Mouse (Mus musculus): Measurements from ENCODE around the gene Polr2i. TPM values are rescaled to one million over a fixed set of nuclear protein-coding genes. Genes with fewer than 3 reads are reported as not detected.
A peak's percentile ranks its signal among the peaks of the same experiment; 100 is the strongest.

Gene Polr2i
- polyA plus RNA-seq, 1 experiment from 2014 or later: 79.5 TPM

GRCm38 (mm10) chr7:30279536-30279935, 47.8 kb downstream of the Polr2i start:
- Histone ChIP-seq H3K27ac (peak overlapping the region; percentile 97), H3K9ac (peak overlapping the region; percentile 81), H3K27me3 (replicated peaks) (no peaks in the 10 kb centered on the region), H3K9me3 (replicated peaks) (no peaks in the 10 kb centered on the region), H3K4me1 (peaks cover 44% of the 10 kb centered on the region), H3K4me3 (peak overlapping the region; percentile 84), H3K36me3 (peaks cover 13% of the 10 kb centered on the region), H3K4me2 (peak overlapping the region; percentile 94)
- peak; percentile 60 for ATAC-seq
- 0% methylated on average over 6 of the region's 6 CpGs for WGBS (ENCODE audit: insufficient replicate concordance)

DNA sequence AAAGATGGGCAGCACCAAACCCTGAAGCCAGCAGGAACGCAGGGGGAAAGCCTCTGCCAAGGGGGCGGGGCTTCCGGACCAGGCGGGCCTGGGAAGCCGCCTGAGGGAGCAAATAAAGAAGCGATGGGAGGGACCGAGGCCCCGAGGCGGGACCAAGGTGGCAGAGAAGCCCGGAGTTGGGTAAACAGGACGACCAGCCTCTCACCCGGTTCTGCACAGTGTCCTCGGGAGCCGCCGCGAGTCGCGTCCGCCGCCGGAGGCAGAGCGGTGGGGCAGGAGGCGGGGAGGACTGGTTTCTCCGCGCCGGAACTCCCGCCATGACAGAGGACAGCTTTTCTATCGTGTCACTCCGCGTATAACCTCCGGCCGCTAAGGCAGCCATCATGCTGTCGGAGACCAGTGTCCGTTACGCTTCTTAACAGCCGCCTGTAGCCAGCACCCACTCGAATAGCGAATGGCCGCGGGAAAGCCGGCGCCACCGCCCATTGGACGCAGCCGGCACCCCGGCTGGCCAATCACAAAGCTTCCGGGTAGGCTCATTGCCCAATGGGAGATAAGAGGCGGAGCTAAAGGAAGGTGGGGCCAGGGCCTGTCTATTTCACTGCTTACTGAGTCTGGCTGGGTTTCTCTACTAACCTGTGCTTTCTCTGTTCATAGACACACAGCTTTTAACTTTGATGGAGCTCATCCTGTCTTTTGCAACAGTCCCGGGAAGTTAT, 48.4 kb downstream of the Polr2i start, which contains the start of the genes Thap8 and Wdr62:
Gene Thap8 (plus strand): TSS at position 144 of the 719 bp plus-strand sequence.
Gene Wdr62 (minus strand): TSS at position 469 of the 719 bp plus-strand sequence.
- peaks cover 8% of the 10 kb centered on the region for H3K36me3 ChIP-seq

GRCm38 (mm10) chr7:30280670-30281138, 49.0 kb downstream of the Polr2i start:
- ATAC-seq: peak; percentile 56
- H3K9me3 ChIP-seq (replicated peaks): no peaks in the 10 kb centered on the region
- peak overlapping the region; percentile 84 for H3K4me3 ChIP-seq
- H3K4me1 ChIP-seq: peaks cover 40% of the 10 kb centered on the region
- peaks cover 5% of the 10 kb centered on the region; the same call in 1 of the 2 replicates for H3K27me3 ChIP-seq (replicated peaks)
- WGBS (ENCODE audit: insufficient replicate concordance): under 1% methylated on average over 20 of the region's 20 CpGs
- H3K36me3 ChIP-seq: 0 out of 2 replicates have a peak, but pooled peaks cover 6% of the 10 kb centered on the region
- H3K9ac ChIP-seq: peak overlapping the region; percentile 62
- peak overlapping the region; percentile 97 for H3K27ac ChIP-seq
- H3K4me2 ChIP-seq: peak overlapping the region; percentile 94

More for the DNA sequence above, 48.4 kb downstream of the Polr2i start, which contains the start of the genes Thap8 and Wdr62:
- no peaks in the 10 kb centered on the region for H3K27me3 ChIP-seq (replicated peaks)
- ATAC-seq: peak; percentile 93
- H3K4me1 ChIP-seq: peaks cover 40% of the 10 kb centered on the region
- H3K4me2 ChIP-seq: peak within 1 kb of the TSS; percentile 94
- peak within 1 kb of the TSS; percentile 97 for H3K27ac ChIP-seq
- WGBS (ENCODE audit: insufficient replicate concordance): under 1% methylated on average over 49 of the region's 49 CpGs
- H3K9me3 ChIP-seq (replicated peaks): no peaks in the 10 kb centered on the region
- peak within 1 kb of the TSS; percentile 81 for H3K9ac ChIP-seq
- peak within 1 kb of the TSS; percentile 84 for H3K4me3 ChIP-seq

DNA sequence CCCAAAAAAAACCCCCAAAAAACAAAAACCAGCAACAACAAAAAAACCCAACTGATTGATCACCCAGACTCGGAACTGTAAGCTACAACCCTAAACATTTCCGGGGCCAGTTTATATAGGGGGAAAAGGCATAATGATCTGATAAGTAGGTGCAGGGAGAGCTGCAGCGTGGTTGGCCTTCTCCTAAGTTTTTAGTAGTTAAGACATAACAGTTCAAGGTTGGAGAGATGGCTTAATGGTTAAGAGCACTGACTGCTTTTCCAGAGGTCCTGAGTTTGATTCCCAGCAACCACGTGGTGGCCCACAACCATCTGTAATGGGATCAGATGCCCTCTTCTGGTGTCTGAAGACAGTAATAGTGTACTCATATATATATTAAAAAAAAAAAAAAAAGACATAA, 49.8 kb downstream of the Polr2i start:
- ATAC-seq: no peak
- WGBS (ENCODE audit: insufficient replicate concordance): 68% methylated on average over 4 of the region's 4 CpGs
- peak overlapping the region; percentile 94 for H3K4me2 ChIP-seq
- H3K4me1 ChIP-seq: peaks cover 40% of the 10 kb centered on the region
- H3K9ac ChIP-seq: no peak overlapping the region
- peaks cover 13% of the 10 kb centered on the region for H3K27me3 ChIP-seq (replicated peaks)
- 0 out of 2 replicates have a peak, but pooled peaks cover 6% of the 10 kb centered on the region for H3K36me3 ChIP-seq
- no peak overlapping the region for H3K27ac ChIP-seq
- no peaks in the 10 kb centered on the region for H3K9me3 ChIP-seq (replicated peaks)
- no peak overlapping the region for H3K4me3 ChIP-seq

- WGBS (ENCODE audit: insufficient replicate concordance): 63% methylated on average over 7 of the region's 7 CpGs
- Histone ChIP-seq H3K36me3 (no peaks in the 10 kb centered on the region), H3K27ac (no peak overlapping the region), H3K4me1 (peaks cover 33% of the 10 kb centered on the region), H3K9ac (no peak overlapping the region), H3K4me2 (no peak overlapping the region), H3K9me3 (replicated peaks) (no peaks in the 10 kb centered on the region), H3K27me3 (replicated peaks) (peaks cover 23% of the 10 kb centered on the region), H3K4me3 (no peak overlapping the region)
- no peak for ATAC-seq
Observed at GRCm38 (mm10) chr7:30282740-30283139, 51.0 kb downstream of the Polr2i start.

Other genes with a start within 250 kb of the Polr2i start
- 13.4 and 14.2 TPM in 2 replicates for gene Zfp568, start 248.0 kb upstream of the Polr2i start, polyA plus RNA-seq (2016; fragmentation: Nextera tagmentation; extraction: Ambion mirVana)
- gene Zfp14, start 180.6 kb upstream of the Polr2i start, polyA plus RNA-seq (2016; fragmentation: Nextera tagmentation; extraction: Ambion mirVana): 0.60 and 0.87 TPM in 2 replicates
- gene Zfp82, start 159.0 kb upstream of the Polr2i start, polyA plus RNA-seq (2016; fragmentation: Nextera tagmentation; extraction: Ambion mirVana): 1.8 and 2.0 TPM in 2 replicates
- 0.41 and 0.99 TPM in 2 replicates for gene Gm26920, start 141.5 kb upstream of the Polr2i start, polyA plus RNA-seq (2016; fragmentation: Nextera tagmentation; extraction: Ambion mirVana)
- gene Zfp566, start 141.4 kb upstream of the Polr2i start, polyA plus RNA-seq (2016; fragmentation: Nextera tagmentation; extraction: Ambion mirVana): 3.0 and 3.3 TPM in 2 replicates
- 22.6 and 24.3 TPM in 2 replicates for gene Zfp260, start 137.2 kb upstream of the Polr2i start, polyA plus RNA-seq (2016; fragmentation: Nextera tagmentation; extraction: Ambion mirVana)
- 2.5 and 3.0 TPM in 2 replicates for gene Zfp382, start 110.0 kb upstream of the Polr2i start, polyA plus RNA-seq (2016; fragmentation: Nextera tagmentation; extraction: Ambion mirVana)
- gene Zfp146, start 62.2 kb upstream of the Polr2i start, polyA plus RNA-seq (2016; fragmentation: Nextera tagmentation; extraction: Ambion mirVana): 6.8 and 6.9 TPM in 2 replicates
- gene Cox7a1, start 47.8 kb upstream of the Polr2i start, polyA plus RNA-seq (2016; fragmentation: Nextera tagmentation; extraction: Ambion mirVana): 4.4 and 6.2 TPM in 2 replicates
- gene Capns1, start 33.1 kb upstream of the Polr2i start, polyA plus RNA-seq (2016; fragmentation: Nextera tagmentation; extraction: Ambion mirVana): 42.6 and 49.2 TPM in 2 replicates
- 75.0 and 77.3 TPM in 2 replicates for gene Tbcb, start 324 bp downstream of the Polr2i start, polyA plus RNA-seq (2016; fragmentation: Nextera tagmentation; extraction: Ambion mirVana)
- gene Ovol3, start 3.8 kb downstream of the Polr2i start, polyA plus RNA-seq (2016; fragmentation: Nextera tagmentation; extraction: Ambion mirVana): not detected in 2 replicates
- gene Thap8, start 48.1 kb downstream of the Polr2i start, polyA plus RNA-seq (2016; fragmentation: Nextera tagmentation; extraction: Ambion mirVana): 0.28 TPM in 1 of 2 replicates, not detected in the other
- 11.5 and 11.9 TPM in 2 replicates for gene Wdr62, start 48.5 kb downstream of the Polr2i start, polyA plus RNA-seq (2016; fragmentation: Nextera tagmentation; extraction: Ambion mirVana)
- gene Clip3, start 59.8 kb downstream of the Polr2i start, polyA plus RNA-seq (2016; fragmentation: Nextera tagmentation; extraction: Ambion mirVana): 3.2 and 4.8 TPM in 2 replicates
- gene Alkbh6, start 76.8 kb downstream of the Polr2i start, polyA plus RNA-seq (2016; fragmentation: Nextera tagmentation; extraction: Ambion mirVana): 24.2 and 24.5 TPM in 2 replicates
- gene Syne4, start 82.9 kb downstream of the Polr2i start, polyA plus RNA-seq (2016; fragmentation: Nextera tagmentation; extraction: Ambion mirVana): 11.7 and 12.1 TPM in 2 replicates
- 2.3 and 2.9 TPM in 2 replicates for gene E130208F15Rik, start 89.8 kb downstream of the Polr2i start, polyA plus RNA-seq (2016; fragmentation: Nextera tagmentation; extraction: Ambion mirVana)
- gene Sdhaf1, start 91.9 kb downstream of the Polr2i start, polyA plus RNA-seq (2016; fragmentation: Nextera tagmentation; extraction: Ambion mirVana): 8.1 and 8.2 TPM in 2 replicates
- 1.9 and 2.1 TPM in 2 replicates for gene Lrfn3, start 130.8 kb downstream of the Polr2i start, polyA plus RNA-seq (2016; fragmentation: Nextera tagmentation; extraction: Ambion mirVana)
- gene Tyrobp, start 181.8 kb downstream of the Polr2i start, polyA plus RNA-seq (2016; fragmentation: Nextera tagmentation; extraction: Ambion mirVana): 51.1 and 52.7 TPM in 2 replicates
- 3.0 and 4.1 TPM in 2 replicates for gene Hcst, start 187.9 kb downstream of the Polr2i start, polyA plus RNA-seq (2016; fragmentation: Nextera tagmentation; extraction: Ambion mirVana)
- gene Nfkbid, start 189.8 kb downstream of the Polr2i start, polyA plus RNA-seq (2016; fragmentation: Nextera tagmentation; extraction: Ambion mirVana): 1.5 and 2.1 TPM in 2 replicates
- 7.5 and 8.2 TPM in 2 replicates for gene Aplp1, start 213.6 kb downstream of the Polr2i start, polyA plus RNA-seq (2016; fragmentation: Nextera tagmentation; extraction: Ambion mirVana)
- 0.05 and 0.17 TPM in 2 replicates for gene Kirrel2, start 225.7 kb downstream of the Polr2i start, polyA plus RNA-seq (2016; fragmentation: Nextera tagmentation; extraction: Ambion mirVana)
- 0.14 and 0.18 TPM in 2 replicates for gene Nphs1, start 226.4 kb downstream of the Polr2i start, polyA plus RNA-seq (2016; fragmentation: Nextera tagmentation; extraction: Ambion mirVana)

Data from liver, embryonic 12.5 days (tissue).